Mouse (Mus musculus): ENCODE results near the gene Wnt1. TPM values are rescaled to one million over a fixed set of nuclear protein-coding genes. Genes with fewer than 3 reads are reported as not detected.
A peak's percentile ranks its signal among the peaks of the same experiment; 100 is the strongest.
"Not testable (repeated sequence)": the region's sequence is repeated elsewhere in the genome, so short reads cannot be mapped to it uniquely, and the experiment has no call there.

The Wnt1 gene
- not detected in 2 replicates for polyA plus RNA-seq (2015; fragmentation: Nextera tagmentation; extraction: Ambion mirVana)

- peak within 1 kb of the TSS; percentile 42 for H3K4me2 ChIP-seq
- ATAC-seq (ENCODE audit: insufficient number of reproducible peaks, insufficient read depth, low FRiP score, low TSS enrichment, low read depth): no peak
- 1% methylated on average over 51 of the region's 51 CpGs for WGBS
- 0 out of 2 replicates have a peak within 1 kb of the TSS, but pooled peaks have one; percentile 49 for H3K9ac ChIP-seq
- no peaks in the 10 kb centered on the region for H3K36me3 ChIP-seq
- peak within 1 kb of the TSS; percentile 28 for H3K4me3 ChIP-seq
- peaks cover 31% of the 10 kb centered on the region for H3K4me1 ChIP-seq
- H3K9me3 ChIP-seq: peaks cover 5% of the 10 kb centered on the region; the same call in 1 of the 2 replicates
- no peak within 1 kb of the TSS for H3K27ac ChIP-seq
- peaks cover 94% of the 10 kb centered on the region for H3K27me3 ChIP-seq
Observed at GRCm38 (mm10) chr15:98789661-98790535, at the start of gene Wnt1. Wnt1 (plus strand) TSS chr15:98789857.

- Histone ChIP-seq H3K9me3 (no peaks in the 10 kb centered on the region), H3K4me2 (no peak overlapping the region), H3K4me1 (0 out of 2 replicates have a peak, but pooled peaks cover 2% of the 10 kb centered on the region), H3K27me3 (no peaks in the 10 kb centered on the region), H3K4me3 (no peak overlapping the region), H3K27ac (no peak overlapping the region), H3K9ac (no peak overlapping the region), H3K36me3 (peaks cover 75% of the 10 kb centered on the region)
- 91% methylated on average over 8 of the region's 8 CpGs for WGBS
- ATAC-seq (ENCODE audit: insufficient number of reproducible peaks, insufficient read depth, low FRiP score, low TSS enrichment, low read depth): no peak
Observed at GRCm38 (mm10) chr15:98740219-98740618, 49.4 kb upstream of the Wnt1 start.

- no peak overlapping the region for H3K4me2 ChIP-seq
- WGBS: 82% methylated on average over 8 of the region's 8 CpGs
- 0 out of 2 replicates have a peak, but pooled peaks cover 3% of the 10 kb centered on the region for H3K4me1 ChIP-seq
- no peaks in the 10 kb centered on the region for H3K27me3 ChIP-seq
- H3K36me3 ChIP-seq: peaks cover 50% of the 10 kb centered on the region
- no peak overlapping the region for H3K9ac ChIP-seq
- H3K27ac ChIP-seq: no peak overlapping the region
- no peak for ATAC-seq (ENCODE audit: insufficient number of reproducible peaks, insufficient read depth, low FRiP score, low TSS enrichment, low read depth)
- H3K4me3 ChIP-seq: no peak overlapping the region
- no peaks in the 10 kb centered on the region for H3K9me3 ChIP-seq
Observed at GRCm38 (mm10) chr15:98742766-98743428, 46.8 kb upstream of the Wnt1 start.

- H3K4me1 ChIP-seq; ATAC-seq (ENCODE audit: insufficient number of reproducible peaks, insufficient read depth, low FRiP score, low TSS enrichment, low read depth): not testable (repeated sequence)
- WGBS: 90% methylated on average over 3 of the region's 3 CpGs
Observed at GRCm38 (mm10) chr15:98743863-98744262, 45.8 kb upstream of the Wnt1 start.

GRCm38 (mm10) chr15:98746344-98746965, 43.2 kb upstream of the Wnt1 start:
- Histone ChIP-seq H3K27ac (no peak overlapping the region), H3K9ac (no peak overlapping the region), H3K9me3 (no peaks in the 10 kb centered on the region), H3K4me3 (no peak overlapping the region), H3K27me3 (no peaks in the 10 kb centered on the region), H3K4me1 (0 out of 2 replicates have a peak, but pooled peaks cover 3% of the 10 kb centered on the region), H3K4me2 (no peak overlapping the region), H3K36me3 (peaks cover 19% of the 10 kb centered on the region)
- WGBS: 84% methylated on average over 10 of the region's 10 CpGs
- ATAC-seq (ENCODE audit: insufficient number of reproducible peaks, insufficient read depth, low FRiP score, low TSS enrichment, low read depth): no peak

More at GRCm38 (mm10) chr15:98743863-98744262, 45.8 kb upstream of the Wnt1 start:
- H3K9me3 ChIP-seq, H3K27ac ChIP-seq, H3K4me3 ChIP-seq, H3K27me3 ChIP-seq, H3K9ac ChIP-seq, H3K4me2 ChIP-seq: not testable (repeated sequence)
- peaks cover 42% of the 10 kb centered on the region for H3K36me3 ChIP-seq

GRCm38 (mm10) chr15:98747296-98747695, 42.4 kb upstream of the Wnt1 start:
- WGBS: 86% methylated on average over 6 of the region's 6 CpGs

GRCm38 (mm10) chr15:98749093-98749492, 40.6 kb upstream of the Wnt1 start:
- Histone ChIP-seq H3K4me3 (no peak overlapping the region), H3K9ac (no peak overlapping the region), H3K36me3 (peaks cover 17% of the 10 kb centered on the region; the same call in 1 of the 2 replicates), H3K9me3 (no peaks in the 10 kb centered on the region), H3K27ac (no peak overlapping the region), H3K27me3 (no peaks in the 10 kb centered on the region), H3K4me1 (0 out of 2 replicates have a peak, but pooled peaks cover 3% of the 10 kb centered on the region), H3K4me2 (no peak overlapping the region)
- 97% methylated on average over 2 of the region's 2 CpGs for WGBS
- ATAC-seq (ENCODE audit: insufficient number of reproducible peaks, insufficient read depth, low FRiP score, low TSS enrichment, low read depth): no peak

More at GRCm38 (mm10) chr15:98747296-98747695, 42.4 kb upstream of the Wnt1 start:
- Histone ChIP-seq H3K27me3 (no peaks in the 10 kb centered on the region), H3K27ac (no peak overlapping the region), H3K4me1 (0 out of 2 replicates have a peak, but pooled peaks cover 3% of the 10 kb centered on the region), H3K4me3 (no peak overlapping the region), H3K9me3 (no peaks in the 10 kb centered on the region), H3K9ac (no peak overlapping the region), H3K36me3 (peaks cover 12% of the 10 kb centered on the region), H3K4me2 (no peak overlapping the region)
- ATAC-seq (ENCODE audit: insufficient number of reproducible peaks, insufficient read depth, low FRiP score, low TSS enrichment, low read depth): no peak

GRCm38 (mm10) chr15:98753021-98753423, 36.6 kb upstream of the Wnt1 start:
- no peak overlapping the region for H3K4me2 ChIP-seq
- peaks cover 28% of the 10 kb centered on the region for H3K36me3 ChIP-seq

GRCm38 (mm10) chr15:98754125-98754524, 35.5 kb upstream of the Wnt1 start:
- ATAC-seq (ENCODE audit: insufficient number of reproducible peaks, insufficient read depth, low FRiP score, low TSS enrichment, low read depth): no peak
- Histone ChIP-seq H3K36me3 (peaks cover 37% of the 10 kb centered on the region), H3K9me3 (no peaks in the 10 kb centered on the region), H3K4me3 (no peak overlapping the region), H3K27me3 (no peaks in the 10 kb centered on the region), H3K27ac (no peak overlapping the region), H3K9ac (no peak overlapping the region), H3K4me2 (no peak overlapping the region), H3K4me1 (no peaks in the 10 kb centered on the region)
- 87% methylated on average over 2 of the region's 2 CpGs for WGBS

More at GRCm38 (mm10) chr15:98753021-98753423, 36.6 kb upstream of the Wnt1 start:
- no peaks in the 10 kb centered on the region for H3K4me1 ChIP-seq
- no peaks in the 10 kb centered on the region for H3K27me3 ChIP-seq
- H3K9me3 ChIP-seq: no peaks in the 10 kb centered on the region
- 77% methylated on average over 8 of the region's 8 CpGs for WGBS
- no peak overlapping the region for H3K27ac ChIP-seq
- no peak for ATAC-seq (ENCODE audit: insufficient number of reproducible peaks, insufficient read depth, low FRiP score, low TSS enrichment, low read depth)
- no peak overlapping the region for H3K9ac ChIP-seq
- H3K4me3 ChIP-seq: no peak overlapping the region

- H3K9me3 ChIP-seq: no peaks in the 10 kb centered on the region
- peak overlapping the region; percentile 83 for H3K27ac ChIP-seq
- H3K4me3 ChIP-seq: peak overlapping the region; percentile 97
- peak; percentile 76 for ATAC-seq (ENCODE audit: insufficient number of reproducible peaks, insufficient read depth, low FRiP score, low TSS enrichment, low read depth)
- peaks cover 20% of the 10 kb centered on the region for H3K4me1 ChIP-seq
- peak overlapping the region; percentile 92 for H3K9ac ChIP-seq
- peaks cover 23% of the 10 kb centered on the region for H3K36me3 ChIP-seq
- under 1% methylated on average over 24 of the region's 24 CpGs for WGBS
- peaks cover 17% of the 10 kb centered on the region; the same call in 1 of the 2 replicates for H3K27me3 ChIP-seq
- H3K4me2 ChIP-seq: peak overlapping the region; percentile 85
Observed at GRCm38 (mm10) chr15:98762201-98762621, 27.4 kb upstream of the Wnt1 start.
